Mouse (Mus musculus) mature B cell (primary cell): ENCODE measurements around the gene Myom3.

Source experiments
- in situ Hi-C: fragments of 300-500 bp; cut with MboI; formaldehyde crosslinking; loops from 2 replicates; pipeline ENCODE4 v1.14.3; 2019

Gene Myom3

DNA sequence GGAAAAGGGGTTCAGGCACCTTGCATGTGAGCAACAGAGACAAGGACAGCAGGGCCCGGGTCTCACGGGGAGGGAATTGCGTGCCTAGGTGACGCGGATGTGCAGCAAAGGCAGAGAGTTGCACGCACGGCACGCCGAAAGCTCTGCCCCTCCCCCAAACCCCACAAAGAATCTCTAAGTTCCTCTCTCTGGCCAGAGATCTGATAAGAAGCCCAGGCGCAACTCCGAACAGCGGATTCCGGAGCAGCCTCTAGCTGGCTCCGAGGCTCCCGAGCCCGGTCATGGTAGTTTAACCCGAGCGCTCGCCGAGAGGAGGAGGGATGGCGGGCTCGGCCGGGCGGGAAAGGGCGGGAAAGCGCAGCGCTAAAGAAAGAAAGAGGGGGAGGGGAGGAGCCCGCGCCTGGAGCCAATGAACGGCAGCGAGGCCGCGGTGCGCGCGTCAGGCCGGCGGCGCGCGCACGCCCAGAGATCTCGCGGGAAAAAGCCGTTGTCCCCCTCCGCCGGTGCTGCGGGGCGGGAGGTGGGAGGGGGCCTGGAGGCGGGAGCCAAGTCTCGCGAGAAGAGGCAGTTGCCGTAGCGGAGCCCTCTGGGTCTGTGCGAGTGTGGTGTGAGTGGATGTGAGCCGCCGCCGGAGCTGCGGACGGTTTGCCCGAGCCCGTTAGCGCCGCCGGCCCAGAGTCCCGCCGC lies 96.2 kb downstream of the Myom3 start, which contains the start of gene Srsf10:
Gene Srsf10, plus strand, starts transcription at position 212 of the 687 bp plus-strand sequence.
- in situ Hi-C loops: no loop called here

DNA sequence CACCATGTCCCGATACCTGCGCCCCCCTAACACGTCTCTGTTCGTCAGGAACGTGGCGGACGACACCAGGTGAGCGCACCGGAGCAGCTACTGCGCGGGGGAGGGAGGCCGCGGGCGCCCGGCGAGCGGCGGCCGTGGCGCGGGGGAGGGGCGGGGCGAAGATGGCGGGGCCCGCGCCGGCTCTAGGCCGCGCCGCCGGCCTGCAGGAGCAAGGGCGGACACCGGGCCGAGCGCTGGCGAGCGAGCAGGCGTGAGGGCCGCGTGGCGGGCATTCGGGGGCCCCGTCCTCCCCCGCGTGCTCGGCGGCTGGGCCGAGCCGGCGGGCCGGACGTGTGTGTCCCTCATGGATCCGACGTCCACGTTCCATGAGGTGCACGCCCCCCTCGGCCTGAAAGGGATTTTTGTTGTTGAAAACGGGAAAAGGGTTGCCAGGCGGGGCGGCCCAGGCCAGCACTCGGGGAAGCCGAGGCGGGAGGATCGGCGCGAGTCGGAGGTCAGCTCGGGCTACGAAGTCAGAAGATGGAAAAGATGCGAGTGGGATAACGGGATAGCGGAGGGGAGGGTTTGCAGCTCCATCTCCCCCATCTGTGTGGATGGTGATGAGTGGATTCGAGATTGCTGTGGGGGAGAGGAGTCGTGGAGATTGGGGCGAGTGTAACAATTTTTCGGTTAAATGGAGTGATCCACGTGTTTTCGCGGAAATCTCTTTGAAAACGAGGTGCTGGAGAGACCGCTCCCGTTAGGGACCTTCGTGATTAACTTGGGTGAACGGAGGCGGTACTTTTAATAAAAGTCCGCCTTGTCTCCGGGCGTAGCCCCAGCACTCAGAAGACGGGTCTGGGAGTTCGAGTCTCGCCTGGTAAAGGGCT lies 96.9 kb downstream of the Myom3 start:
- in situ Hi-C loops: no loop called here

- in situ Hi-C loops: no loop called here
Observed at GRCm38 (mm10) chr4:135857597-135858186, 98.2 kb downstream of the Myom3 start.
